Mouse (Mus musculus) heart, postnatal 25 days (tissue): ENCODE data around the gene Fbp2. TPM values are rescaled to one million over a fixed set of nuclear protein-coding genes. Genes with fewer than 3 reads are reported as not detected.

Experiments
- DNase-seq: peaks from one replicate; pipeline ENCODE4 v3.0.0; 2022; ENCODE audit warnings: low spot score
- intact Hi-C: fragments of 180-260 bp; cut with DNase I; formaldehyde crosslinking; loops from one replicate; pipeline ENCODE4 v1.15.1; 2025
- total RNA-seq, 2 experiments: library from RNA; stranded (reverse); gene quantifications; 2 replicates each; pipeline ENCODE4 v1.2.3; 2021

Fbp2 gene
- total RNA-seq, result 10 to 100 TPM; 25.5 to 32.1 TPM

GRCm38 (mm10) chr13:62857941-62858915 lies at the start of gene Fbp2:
Gene Fbp2 (minus strand): TSS chr13:62858422.
- intact Hi-C loops, result no loop called here
- no peak for DNase-seq

- intact Hi-C loops, result no loop called here
- no peak for DNase-seq
Observed at GRCm38 (mm10) chr13:62907527-62908162, 49.4 kb upstream of the Fbp2 start.

DNA sequence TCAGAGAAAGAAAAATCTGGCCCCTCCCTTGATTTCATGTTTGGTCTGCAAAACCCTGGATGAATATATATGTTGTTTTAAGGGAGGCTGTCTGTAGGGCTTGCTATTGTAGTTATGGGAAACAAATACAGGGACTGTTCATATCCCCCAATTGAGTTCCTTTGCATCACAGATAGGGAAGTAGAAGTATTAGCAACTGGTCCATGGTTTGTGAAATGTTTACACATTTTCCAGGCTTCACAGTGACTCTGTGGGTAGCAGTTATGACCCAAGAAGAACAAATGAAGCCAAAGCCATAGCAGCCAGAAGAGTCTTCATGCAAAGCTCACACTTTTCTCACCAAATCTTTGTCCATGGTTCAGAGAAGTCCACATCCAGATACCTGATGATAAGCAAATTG lies 42.9 kb upstream of the Fbp2 start:
- intact Hi-C loops, result no loop called here
- DNase-seq, result no peak

- intact Hi-C loops, result no loop called here
- no peak for DNase-seq
Observed at GRCm38 (mm10) chr13:62897927-62898646, 39.9 kb upstream of the Fbp2 start.

- intact Hi-C loops, result no loop called here
- DNase-seq, result no peak
Observed at GRCm38 (mm10) chr13:62893044-62893842, 35.0 kb upstream of the Fbp2 start.

DNA sequence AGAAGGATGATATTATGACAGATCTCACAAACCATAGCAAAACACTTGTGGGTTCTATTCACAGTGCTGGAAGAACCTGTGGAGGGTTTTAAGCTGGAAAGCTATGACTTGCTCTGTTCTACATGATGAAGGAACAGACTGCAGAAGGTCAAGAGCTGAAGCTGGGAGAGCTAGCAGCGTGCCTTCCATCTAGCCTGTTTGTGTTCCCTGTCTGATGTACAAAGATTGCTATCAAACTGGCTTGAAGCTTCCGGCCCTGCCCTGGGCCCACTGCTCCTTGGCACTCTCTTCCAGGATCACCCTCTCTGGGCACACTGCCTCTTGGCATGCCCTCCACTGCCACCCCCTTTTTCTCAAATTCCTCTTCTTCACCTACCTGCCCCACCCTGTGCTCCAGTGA lies 31.1 kb upstream of the Fbp2 start:
- DNase-seq, result no peak
- intact Hi-C loops, result no loop called here

DNA sequence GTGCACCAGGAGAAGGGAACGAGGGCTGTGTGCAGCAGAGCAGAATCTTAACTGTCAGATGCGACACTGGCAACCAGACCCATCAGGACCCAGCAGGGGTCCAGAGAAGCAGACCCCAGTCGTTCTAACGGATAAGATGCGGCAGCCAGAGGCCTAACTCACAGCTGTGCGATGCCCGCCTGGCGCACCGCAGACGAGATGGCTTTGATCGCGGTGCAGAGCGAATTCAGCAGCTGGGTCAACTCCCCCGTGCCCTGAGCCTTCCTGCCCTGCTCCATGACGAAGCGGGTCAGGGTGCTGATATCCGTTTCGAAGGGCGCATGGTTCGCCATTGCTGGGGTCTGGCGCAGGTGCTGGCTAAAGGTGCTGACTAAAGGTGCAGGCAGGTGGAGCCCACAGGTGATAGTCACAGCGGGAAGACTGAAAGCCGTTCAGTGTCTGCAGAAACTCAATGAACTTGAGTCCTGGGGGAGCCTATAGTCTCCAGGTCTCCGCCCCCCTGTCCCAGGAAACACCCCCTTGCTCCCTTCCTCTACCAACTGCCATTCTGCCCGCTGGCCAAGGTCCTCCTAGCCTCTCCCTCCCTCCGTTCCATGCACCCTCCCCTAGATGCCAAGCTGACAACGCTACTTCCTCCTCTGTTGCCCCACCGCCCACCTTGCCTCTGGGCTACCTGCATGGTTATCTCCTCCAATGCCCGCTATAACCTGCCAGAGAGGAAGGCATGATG lies 29.7 kb upstream of the Fbp2 start, which contains the start of gene Fbp1:
Gene Fbp1, minus strand, starts transcription at position 571 of the 730 bp plus-strand sequence.
- no peak for DNase-seq
- intact Hi-C loops, result no loop called here

DNA sequence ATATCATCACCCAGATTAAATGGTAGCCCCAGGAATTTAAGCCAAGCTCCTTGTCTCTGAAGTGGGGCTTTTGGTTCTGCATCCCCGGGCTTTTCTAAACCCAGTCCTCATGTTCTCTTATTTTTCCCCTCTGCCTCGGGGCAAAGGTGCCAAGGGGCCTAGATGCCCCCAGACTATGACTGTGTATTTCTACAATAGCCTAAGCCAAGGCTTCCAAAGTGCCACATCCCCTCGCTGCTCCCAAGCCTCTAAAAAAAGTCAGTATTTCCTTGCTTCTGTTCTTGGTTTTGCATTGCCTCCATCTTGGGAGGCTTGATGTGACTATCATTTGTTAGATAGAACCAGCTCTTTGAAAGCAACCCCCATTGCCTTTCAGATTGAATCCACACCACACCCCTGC lies 26.3 kb upstream of the Fbp2 start:
- intact Hi-C loops, result no loop called here
- no peak for DNase-seq

DNA sequence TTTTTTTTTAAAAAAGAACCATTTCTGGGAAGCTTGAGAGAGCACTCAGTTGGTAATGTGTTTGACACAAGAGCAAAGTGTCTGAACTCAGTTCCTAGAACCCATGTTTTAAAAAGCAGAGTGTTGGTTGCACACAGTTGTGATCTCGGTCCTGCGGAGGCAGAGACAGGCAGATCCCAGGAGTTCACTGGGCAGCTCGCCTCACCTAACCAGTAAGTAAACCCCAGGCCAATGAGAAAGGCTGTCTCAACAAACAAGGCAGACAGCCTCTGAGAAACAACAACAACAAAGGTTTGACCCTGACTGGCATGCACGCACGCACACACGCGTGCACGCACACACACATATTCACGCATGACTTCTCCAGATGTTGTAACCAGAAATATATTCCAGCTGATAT lies 25.7 kb upstream of the Fbp2 start:
- intact Hi-C loops, result no loop called here
- no peak for DNase-seq

DNA sequence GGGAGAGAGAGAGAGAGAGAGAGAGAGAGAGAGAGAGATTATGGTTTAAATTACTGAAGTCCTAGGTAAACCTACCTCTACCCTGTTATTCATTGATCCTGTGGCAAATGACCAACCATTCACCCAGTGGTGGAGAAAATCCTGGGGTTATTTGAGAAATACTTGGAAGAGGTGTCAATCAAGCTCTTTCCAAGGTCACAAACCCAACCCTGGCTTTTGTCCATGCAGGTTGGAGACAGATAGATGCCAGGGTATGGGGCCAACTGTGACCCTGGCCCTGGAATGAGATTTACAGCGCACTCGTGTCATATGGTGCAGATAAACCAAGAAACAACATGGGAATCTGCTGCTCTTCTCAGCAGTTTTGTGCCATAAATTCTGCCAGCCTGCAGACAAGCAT lies 25.2 kb upstream of the Fbp2 start:
- intact Hi-C loops, result no loop called here
- DNase-seq, result no peak

- DNase-seq, result no peak
- intact Hi-C loops, result no loop called here
Observed at GRCm38 (mm10) chr13:62882856-62883255, 24.6 kb upstream of the Fbp2 start.

GRCm38 (mm10) chr13:62881336-62881735 lies 23.1 kb upstream of the Fbp2 start:
- no peak for DNase-seq
- intact Hi-C loops, result no loop called here

GRCm38 (mm10) chr13:62879831-62880615 lies 21.8 kb upstream of the Fbp2 start:
- intact Hi-C loops, result no loop called here
- no peak for DNase-seq

DNA sequence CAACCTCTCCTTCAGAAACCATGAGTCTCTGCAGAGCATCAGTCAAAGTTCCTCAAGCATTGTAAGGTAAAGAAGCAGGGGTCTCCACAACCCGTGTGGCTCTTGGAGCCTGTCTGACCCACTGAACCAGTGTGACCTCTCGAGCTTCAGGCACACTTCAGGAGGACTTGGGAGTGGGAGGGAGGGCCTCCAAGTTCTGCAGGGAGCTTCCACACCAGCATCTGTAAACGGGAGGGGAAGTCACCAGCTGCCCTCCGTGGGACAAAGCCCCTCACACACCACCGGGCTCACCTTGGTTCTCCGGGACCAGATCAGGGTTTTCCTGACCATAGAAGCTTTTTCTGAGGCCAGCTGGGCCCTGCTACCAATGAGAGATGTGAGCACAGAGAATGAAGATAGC lies 21.2 kb upstream of the Fbp2 start:
- intact Hi-C loops, result no loop called here
- DNase-seq, result no peak

DNA sequence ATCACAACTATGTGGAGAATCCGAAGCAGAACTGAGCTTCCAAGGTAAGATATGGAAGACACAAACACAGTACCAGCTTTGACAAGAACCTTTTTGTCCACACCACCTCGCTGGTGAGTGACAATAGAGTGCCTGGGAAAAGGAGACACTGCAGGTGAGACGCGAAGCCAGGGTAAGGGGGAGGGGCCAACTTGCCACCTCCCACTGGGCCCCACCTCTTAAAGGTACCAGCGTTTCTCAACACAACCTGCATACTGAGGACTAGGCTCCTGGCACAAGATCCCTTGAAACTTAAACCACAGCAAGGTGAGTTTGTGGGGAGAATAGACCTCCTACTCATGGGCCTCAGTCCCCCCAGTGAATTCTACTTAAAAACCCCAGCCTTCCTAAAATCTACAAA lies 19.0 kb upstream of the Fbp2 start:
- no peak for DNase-seq
- intact Hi-C loops, result no loop called here

GRCm38 (mm10) chr13:62876111-62876510 lies 17.9 kb upstream of the Fbp2 start:
- intact Hi-C loops, result no loop called here

DNA sequence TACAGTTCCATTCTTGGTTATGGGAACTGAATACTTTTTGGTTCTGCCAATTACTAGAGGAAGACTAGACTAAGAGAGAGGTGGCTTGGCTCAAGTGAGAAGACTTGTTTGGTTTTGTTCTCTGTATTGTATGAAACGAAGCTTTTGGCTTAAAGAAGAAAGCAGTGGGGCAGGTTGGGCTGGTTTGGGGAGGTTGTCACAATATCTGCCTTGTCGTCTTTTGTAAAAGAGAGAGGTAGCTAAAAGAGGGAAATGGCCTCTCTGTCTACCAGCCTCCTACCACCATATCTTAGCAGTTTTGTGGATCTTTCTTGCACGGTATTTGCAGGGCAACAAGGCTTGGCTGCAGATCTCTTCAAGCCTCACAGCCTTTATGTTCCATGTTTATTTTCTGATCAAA lies 14.0 kb upstream of the Fbp2 start:
- intact Hi-C loops, result no loop called here
- no peak for DNase-seq

More at GRCm38 (mm10) chr13:62876111-62876510, 17.9 kb upstream of the Fbp2 start:
- no peak for DNase-seq

- no peak for DNase-seq
- intact Hi-C loops, result no loop called here
Observed at GRCm38 (mm10) chr13:62870605-62871004, 12.4 kb upstream of the Fbp2 start.
